Mouse (Mus musculus): Measurements from ENCODE around the gene Mrgprf.

GRCm38 (mm10) chr7:145287410-145287809, 13.2 kb upstream of the Mrgprf start:
- TF ChIP-seq CTCF (IDR thresholded peaks at IDR 0.05; ENCODE audit: low read depth) (no peak), EP300 (optimal IDR thresholded peaks at IDR 0.05) (no peak)
